Mouse (Mus musculus) forebrain, embryonic 10.5 days (tissue): ENCODE measurements at regions not wholly inside any gene's neighbourhood (a gene's known extent, or its start where the extent isn't known, plus 50 kb on each side); places are given as distances from the start of the nearest gene placed in this dataset.
A peak's percentile ranks its signal among the peaks of the same experiment; 100 is the strongest.

Experiments
- DNase-seq: peaks from one replicate; pipeline ENCODE4 v3.0.0-alpha.2; 2017; ENCODE audit warnings: low spot score; ENCODE audit errors: extremely low spot score
- H3K27ac ChIP-seq: fragments of 300-500 bp; sonication (generic); 2 replicates; pipeline ENCODE4 v1.5.1; 2016; ENCODE audit warnings: mild to moderate bottlenecking
- H3K27me3 ChIP-seq: fragments of 300-500 bp; sonication (generic); 2 replicates; pipeline ENCODE4 v1.6.1; 2016; ENCODE audit warnings: mild to moderate bottlenecking; ENCODE audit not compliant: poor library complexity, severe bottlenecking
- H3K36me3 ChIP-seq: fragments of 300-500 bp; sonication (generic); replicated peaks from 2 replicates; pipeline ENCODE4 v1.6.1; 2016; ENCODE audit warnings: mild to moderate bottlenecking, moderate library complexity
- H3K4me1 ChIP-seq: fragments of 300-500 bp; sonication (generic); 2 replicates; pipeline ENCODE4 v1.6.1; 2016
- H3K4me3 ChIP-seq: fragments of 300-500 bp; sonication (generic); 2 replicates; pipeline ENCODE4 v1.5.1; 2016; ENCODE audit warnings: mild to moderate bottlenecking, moderate library complexity
- H3K9me3 ChIP-seq: fragments of 300-500 bp; sonication (generic); 2 replicates; pipeline ENCODE4 v1.6.1; 2016; ENCODE audit warnings: mild to moderate bottlenecking, moderate library complexity
- WGBS: fragments of 180-500 bp; shearing (Covaris S2); methylation state at CpG from one replicate; pipeline ENCODE4 v1.1.7; 2016; 5-methylcytosine and 5-hydroxymethylcytosine counted together

GRCm38 (mm10) chr14:24772129-24772528 lies 285.2 kb downstream of the Rps24 start:
- H3K27ac ChIP-seq = peak overlapping the region; percentile 90

GRCm38 (mm10) chr14:24778748-24779630 lies 292.1 kb downstream of the Rps24 start:
- Histone ChIP-seq H3K27ac (peak overlapping the region; percentile 97), H3K4me3 (peak overlapping the region; percentile 56), H3K9me3 (no peaks in the 10 kb centered on the region), H3K4me1 (peaks cover 29% of the 10 kb centered on the region), H3K36me3 (no peaks in the 10 kb centered on the region), H3K27me3 (peaks cover 9% of the 10 kb centered on the region)
- DNase-seq = peak; percentile 89
- WGBS = 1% methylated on average over 39 of the region's 39 CpGs

More at GRCm38 (mm10) chr14:24772129-24772528, 285.2 kb downstream of the Rps24 start:
- H3K4me3 ChIP-seq = no peak overlapping the region
- peaks cover 9% of the 10 kb centered on the region; the same call in 1 of the 2 replicates for H3K27me3 ChIP-seq
- no peaks in the 10 kb centered on the region for H3K36me3 ChIP-seq
- H3K9me3 ChIP-seq = no peaks in the 10 kb centered on the region
- peaks cover 45% of the 10 kb centered on the region for H3K4me1 ChIP-seq
- 89% methylated on average over 4 of the region's 4 CpGs for WGBS
- no peak for DNase-seq

GRCm38 (mm10) chr14:24781674-24782073 lies 294.7 kb downstream of the Rps24 start:
- Histone ChIP-seq H3K9me3 (no peaks in the 10 kb centered on the region), H3K4me1 (peaks cover 29% of the 10 kb centered on the region), H3K27me3 (peaks cover 9% of the 10 kb centered on the region), H3K36me3 (no peaks in the 10 kb centered on the region), H3K27ac (no peak overlapping the region), H3K4me3 (no peak overlapping the region)
- no peak for DNase-seq
- WGBS = 85% methylated on average over 3 of the region's 3 CpGs

DNA sequence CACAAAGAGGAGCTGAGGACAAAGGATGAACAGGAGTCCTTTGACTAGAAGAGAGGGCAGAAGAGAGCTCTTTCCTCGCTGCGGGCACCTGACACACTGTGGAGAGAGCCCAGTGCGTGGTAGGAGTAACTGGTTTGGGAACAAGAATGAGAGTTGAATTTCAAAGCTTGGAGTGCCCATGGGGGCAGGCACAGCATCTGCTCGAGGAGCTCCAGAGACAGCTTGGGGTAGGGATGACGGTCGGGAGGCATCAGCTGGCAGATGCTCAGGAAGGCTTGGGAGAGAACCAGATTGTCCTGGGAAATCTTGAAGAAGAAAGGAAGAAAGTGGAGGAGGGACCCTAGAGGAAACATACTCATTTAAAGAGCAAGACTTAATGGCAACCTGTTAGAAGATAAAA lies 297.0 kb downstream of the Rps24 start:
- DNase-seq = no peak
- 83% methylated on average over 6 of the region's 6 CpGs for WGBS
- H3K4me3 ChIP-seq = no peak overlapping the region
- no peaks in the 10 kb centered on the region for H3K36me3 ChIP-seq
- no peaks in the 10 kb centered on the region for H3K27me3 ChIP-seq
- H3K27ac ChIP-seq = peak overlapping the region; percentile 0; the same call in 1 of the 2 replicates
- peaks cover 17% of the 10 kb centered on the region for H3K4me1 ChIP-seq
- H3K9me3 ChIP-seq = no peaks in the 10 kb centered on the region

GRCm38 (mm10) chr14:24785452-24785851 lies 298.5 kb downstream of the Rps24 start:
- Histone ChIP-seq H3K4me3 (no peak overlapping the region), H3K27me3 (no peaks in the 10 kb centered on the region), H3K27ac (no peak overlapping the region), H3K4me1 (peaks cover 2% of the 10 kb centered on the region), H3K9me3 (no peaks in the 10 kb centered on the region), H3K36me3 (no peaks in the 10 kb centered on the region)
- no peak for DNase-seq
- 89% methylated on average over 5 of the region's 5 CpGs for WGBS

DNA sequence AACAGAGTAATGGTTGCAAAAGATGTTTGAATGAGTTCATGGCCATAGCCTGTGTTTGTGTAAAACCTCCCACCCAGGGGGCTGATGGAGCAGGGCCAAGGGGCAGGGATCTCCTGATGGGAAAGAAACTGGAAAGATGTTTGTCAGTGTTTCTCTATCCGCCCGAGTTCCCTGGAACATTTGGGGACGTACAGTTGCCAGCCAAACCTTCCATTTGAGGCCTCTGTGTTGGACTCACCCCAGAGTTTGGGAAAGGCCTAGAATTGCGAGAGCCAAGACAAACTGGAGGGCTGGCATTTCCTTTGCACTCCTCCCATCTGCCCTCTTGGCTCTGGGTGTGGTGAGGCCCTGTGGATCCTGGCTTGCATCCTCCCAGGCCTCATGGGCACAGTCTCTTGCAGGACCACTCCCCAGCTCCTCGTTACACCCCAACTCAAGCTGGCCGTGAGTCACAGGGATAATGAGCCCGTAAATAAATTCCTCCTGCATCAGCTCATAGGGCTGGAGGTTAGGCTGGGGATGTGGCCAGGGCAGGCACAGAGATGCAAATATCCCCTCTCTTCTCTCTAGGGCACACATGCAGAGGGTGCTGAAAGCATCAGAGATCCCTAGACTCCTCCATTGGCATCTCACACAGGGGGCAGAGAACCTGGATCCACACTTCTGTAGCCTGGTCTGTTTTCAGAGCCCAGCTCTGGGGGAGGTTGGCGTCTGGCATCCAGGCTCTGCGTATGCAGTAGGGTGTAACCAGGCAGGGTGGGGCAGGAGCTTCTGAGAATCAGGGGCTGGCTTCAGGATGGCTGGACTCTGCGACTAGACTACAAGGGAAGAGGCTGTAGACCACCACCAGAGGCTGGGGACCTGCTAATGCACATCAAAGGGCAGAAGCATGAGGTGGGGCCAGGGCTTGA lies 306.7 kb downstream of the Rps24 start:
- peak overlapping the region; percentile 72 for H3K27ac ChIP-seq
- peaks cover 15% of the 10 kb centered on the region for H3K4me1 ChIP-seq
- H3K9me3 ChIP-seq = no peaks in the 10 kb centered on the region; the same call in 1 of the 2 replicates
- WGBS = 68% methylated on average over 10 of the region's 10 CpGs
- no peak overlapping the region for H3K4me3 ChIP-seq
- H3K36me3 ChIP-seq = no peaks in the 10 kb centered on the region
- DNase-seq = no peak
- H3K27me3 ChIP-seq = no peaks in the 10 kb centered on the region

DNA sequence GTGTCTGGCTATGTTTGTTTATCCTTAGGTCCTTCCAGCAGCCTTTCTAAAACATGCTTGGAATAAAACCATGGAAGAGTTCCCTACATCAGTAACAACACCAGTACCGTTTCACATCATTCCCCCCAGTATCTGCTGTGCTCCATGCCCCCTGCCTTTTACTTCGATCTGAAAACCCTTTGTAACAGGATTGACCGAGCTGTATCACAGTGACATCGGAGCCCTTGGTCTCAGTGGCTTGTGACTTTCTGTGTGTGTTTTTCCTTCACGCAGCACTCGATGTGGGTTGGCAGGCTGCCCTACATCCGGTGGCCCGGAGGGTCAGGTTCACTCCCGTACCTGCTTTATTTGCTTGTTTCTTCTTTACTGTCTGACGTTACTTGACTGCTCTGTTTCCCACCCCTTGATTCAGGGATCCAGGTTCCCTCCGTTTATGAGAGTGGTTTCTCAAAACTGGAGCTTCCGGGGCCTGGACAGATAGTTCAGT lies 307.5 kb downstream of the Rps24 start:
- Histone ChIP-seq H3K27me3 (no peaks in the 10 kb centered on the region), H3K36me3 (no peaks in the 10 kb centered on the region), H3K9me3 (no peaks in the 10 kb centered on the region; the same call in 1 of the 2 replicates), H3K27ac (peak overlapping the region; percentile 72; the same call in 1 of the 2 replicates), H3K4me3 (no peak overlapping the region), H3K4me1 (peaks cover 15% of the 10 kb centered on the region)
- no peak for DNase-seq
- 85% methylated on average over 12 of the region's 12 CpGs for WGBS

DNA sequence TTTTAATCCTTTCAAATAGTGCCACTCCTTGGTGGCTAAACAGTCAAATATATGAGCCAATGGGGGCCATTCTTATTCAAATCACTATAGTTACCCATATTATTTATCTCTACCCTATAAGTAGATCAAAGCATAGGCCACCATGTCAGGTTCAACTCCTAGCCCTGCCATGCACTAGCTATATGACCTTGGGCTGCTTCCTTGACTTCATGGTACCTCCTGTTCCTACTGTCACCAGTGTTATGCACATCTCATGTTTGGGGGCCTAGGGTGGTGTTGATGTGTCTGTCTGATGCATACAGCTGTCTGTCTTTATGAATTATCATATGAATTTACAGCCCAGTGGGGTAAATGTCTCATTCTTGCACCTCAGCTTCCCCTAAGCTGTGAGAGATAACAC lies 310.6 kb downstream of the Rps24 start:
- no peak overlapping the region for H3K4me3 ChIP-seq
- H3K27ac ChIP-seq = no peak overlapping the region
- H3K36me3 ChIP-seq = no peaks in the 10 kb centered on the region
- DNase-seq = no peak
- H3K9me3 ChIP-seq = no peaks in the 10 kb centered on the region; the same call in 1 of the 2 replicates
- no peaks in the 10 kb centered on the region for H3K27me3 ChIP-seq
- H3K4me1 ChIP-seq = peaks cover 15% of the 10 kb centered on the region

GRCm38 (mm10) chr14:24798066-24798465 lies 311.1 kb downstream of the Rps24 start:
- DNase-seq = no peak
- WGBS = 82% methylated on average over 4 of the region's 4 CpGs

GRCm38 (mm10) chr14:24803001-24803655 lies 316.2 kb downstream of the Rps24 start:
- WGBS = 79% methylated on average over 5 of the region's 5 CpGs
- no peak for DNase-seq
- H3K9me3 ChIP-seq = no peaks in the 10 kb centered on the region
- no peak overlapping the region for H3K4me3 ChIP-seq
- no peak overlapping the region for H3K27ac ChIP-seq
- H3K36me3 ChIP-seq = no peaks in the 10 kb centered on the region
- peaks cover 13% of the 10 kb centered on the region for H3K4me1 ChIP-seq
- no peaks in the 10 kb centered on the region for H3K27me3 ChIP-seq

More at GRCm38 (mm10) chr14:24798066-24798465, 311.1 kb downstream of the Rps24 start:
- peaks cover 15% of the 10 kb centered on the region for H3K4me1 ChIP-seq
- no peak overlapping the region for H3K27ac ChIP-seq
- H3K27me3 ChIP-seq = no peaks in the 10 kb centered on the region
- no peak overlapping the region for H3K4me3 ChIP-seq
- H3K9me3 ChIP-seq = no peaks in the 10 kb centered on the region; the same call in 1 of the 2 replicates
- H3K36me3 ChIP-seq = no peaks in the 10 kb centered on the region

DNA sequence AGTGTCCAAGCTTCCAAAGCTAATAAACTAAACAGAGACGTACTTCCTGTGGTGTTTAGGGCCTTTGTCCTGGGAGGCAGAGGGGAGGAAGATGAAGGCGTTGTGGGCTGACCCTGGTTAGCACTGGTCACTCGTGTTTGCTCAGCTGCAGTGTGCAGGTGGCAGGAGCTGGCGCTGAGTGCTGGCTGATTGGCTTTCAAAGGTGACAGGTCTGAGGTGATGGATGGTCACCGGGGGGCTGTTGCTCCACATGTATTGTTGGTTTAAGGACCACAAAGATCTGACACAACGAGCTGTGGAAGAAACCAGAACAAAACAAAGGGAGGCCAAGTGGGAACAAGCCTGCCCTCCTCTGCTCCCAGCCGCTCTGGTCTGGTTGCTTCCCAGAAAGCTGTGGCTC lies 320.1 kb downstream of the Rps24 start:
- Histone ChIP-seq H3K36me3 (no peaks in the 10 kb centered on the region), H3K9me3 (no peaks in the 10 kb centered on the region), H3K4me1 (peaks cover 13% of the 10 kb centered on the region), H3K27ac (peak overlapping the region; percentile 64), H3K27me3 (no peaks in the 10 kb centered on the region), H3K4me3 (no peak overlapping the region)
- 41% methylated on average over 7 of the region's 7 CpGs for WGBS
- DNase-seq = no peak

- peak overlapping the region; percentile 72 for H3K27ac ChIP-seq
- H3K4me1 ChIP-seq = peaks cover 64% of the 10 kb centered on the region
- no peak for DNase-seq
- WGBS = 82% methylated on average over 13 of the region's 13 CpGs
- H3K9me3 ChIP-seq = no peaks in the 10 kb centered on the region
- no peaks in the 10 kb centered on the region for H3K27me3 ChIP-seq
- no peaks in the 10 kb centered on the region for H3K36me3 ChIP-seq
- no peak overlapping the region for H3K4me3 ChIP-seq
Observed at GRCm38 (mm10) chr14:24822876-24823567, 336.1 kb downstream of the Rps24 start.
